Mouse (Mus musculus) Patski (cell line): ENCODE data around the gene Ptbp3. TPM values are rescaled to one million over a fixed set of nuclear protein-coding genes. Genes with fewer than 3 reads are reported as not detected.

Experiments
- ATAC-seq: fragments of 100-300 bp; one replicate; pipeline ENCODE4 v1.8.0; 2021
- CTCF ChIA-PET: fragments of 350-600 bp; sonication (Branson Sonifier 250); formaldehyde crosslinking; loops from one replicate; lab custom pipeline; 2022; ENCODE audit warnings: inconsistent platforms; lab: Charles Lee
- POLR2A ChIA-PET: fragments of 350-600 bp; sonication (Branson Sonifier 250); formaldehyde crosslinking; loops from one replicate; lab custom pipeline; 2022; ENCODE audit warnings: antibody characterized with exemption, inconsistent platforms; lab: Charles Lee
- DNase-seq: peaks from one replicate; pipeline ENCODE4 v3.0.0-alpha.2; 2011; ENCODE audit warnings: low read depth, low spot score
- H3K27me3 ChIP-seq: fragments of 371-371 bp; one replicate; pipeline ENCODE4 v1.5.1; 2021
- CTCF ChIP-seq: fragments of 100-300 bp; IDR thresholded peaks from one replicate; pipeline ENCODE4 v1.5.1; 2021
- in situ Hi-C: fragments of 300-500 bp; cut with MboI; formaldehyde crosslinking; loops from 3 replicates; pipeline ENCODE4 v1.11.1; 2018; ENCODE audit warnings: low pct_unique_long_range_greater_than_20kb, mixed read lengths
- polyA plus RNA-seq: library from polyadenylated mRNA; unstranded; gene quantifications from one replicate; pipeline ENCODE4 v1.2.3, GENCODE M21; 2021

Gene Ptbp3
- polyA plus RNA-seq, 1 experiment from 2014 or later: 41.4 TPM

DNA sequence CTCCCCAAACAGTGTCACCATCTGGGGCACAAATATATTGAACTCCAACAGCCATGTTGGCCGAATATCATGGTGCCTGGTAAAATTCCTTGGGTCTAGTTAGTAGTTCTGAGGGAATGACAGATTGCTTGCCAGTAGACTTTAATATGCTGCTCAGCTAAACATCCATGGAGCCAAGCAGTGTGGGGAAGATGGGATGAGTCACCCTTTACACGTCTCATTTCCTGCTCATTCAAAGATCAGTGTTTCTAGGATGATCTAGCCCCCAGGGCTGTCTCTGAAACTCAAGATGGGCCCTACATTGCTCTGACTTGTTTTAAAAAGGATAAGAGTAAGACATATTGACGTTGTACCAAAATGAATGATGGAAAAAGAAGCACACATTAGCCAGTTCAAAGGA, 95.1 kb downstream of the Ptbp3 start:
- CTCF ChIA-PET: no interaction called here

DNA sequence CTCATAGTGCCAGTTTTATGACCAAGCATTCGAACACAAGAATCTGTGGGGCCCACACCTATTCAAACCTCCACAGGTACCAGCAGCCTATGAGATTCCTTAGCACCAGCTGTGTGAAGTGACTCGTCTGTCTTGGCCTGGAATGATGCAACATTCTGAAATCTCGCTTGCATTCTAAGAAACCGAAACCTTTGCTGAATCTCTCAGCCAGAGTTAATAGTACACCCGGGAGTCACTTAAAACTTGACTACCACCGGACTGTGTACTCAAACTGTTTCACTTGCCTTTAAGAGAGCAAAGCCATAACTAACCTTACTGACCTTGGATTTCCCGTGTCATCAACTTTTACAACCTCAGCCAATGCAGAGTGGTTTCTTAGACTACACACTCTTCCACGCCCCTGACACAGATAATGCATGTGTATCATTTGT, 96.6 kb downstream of the Ptbp3 start:
- in situ Hi-C loops: loop anchor here (5.0 kb wide), 1 partner anchor 60 kb away; no protein-coding TSS in a partner anchor
- ChIA-PET CTCF (no interaction called here), POLR2A (interaction anchor here (1.4 kb wide), 1 partner anchor 35 kb away, joined by 3 read pairs; no protein-coding TSS in a partner anchor)
- ATAC-seq: peak; percentile 53
- no peak for TF ChIP-seq CTCF
- H3K27me3 ChIP-seq: no peaks in the 10 kb centered on the region
- no peak for DNase-seq

More for the DNA sequence above, 95.1 kb downstream of the Ptbp3 start:
- ATAC-seq (peak; percentile 31), DNase-seq (no peak)
- in situ Hi-C loops: loop anchor here (5.0 kb wide), 1 partner anchor 62 kb away; no protein-coding TSS in a partner anchor
- POLR2A ChIA-PET: no interaction called here
- H3K27me3 ChIP-seq: no peaks in the 10 kb centered on the region
- TF ChIP-seq CTCF: no peak

DNA sequence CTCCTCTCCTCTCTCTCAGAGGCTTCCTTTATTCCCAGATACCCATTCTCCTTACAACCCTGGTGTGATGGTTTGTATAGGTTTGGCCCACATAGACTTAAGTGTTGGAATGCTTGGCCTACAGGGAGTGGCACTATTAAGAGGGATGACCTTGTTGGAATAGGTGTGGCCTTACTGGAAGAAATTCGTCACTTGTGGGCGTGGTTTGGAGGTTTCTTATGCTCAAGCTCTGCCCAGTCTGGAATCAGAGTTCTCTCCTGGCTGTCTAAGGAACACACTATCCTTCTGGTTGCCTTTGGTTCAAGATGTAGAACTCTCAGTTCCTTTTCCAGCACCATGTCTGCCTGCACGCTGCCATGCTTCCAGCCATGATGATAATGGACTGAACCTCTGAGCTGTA, 98.3 kb downstream of the Ptbp3 start:
- POLR2A ChIA-PET: no interaction called here
- in situ Hi-C loops: loop anchor here (5.0 kb wide), 1 partner anchor 59 kb away; no protein-coding TSS in a partner anchor
- no peak for DNase-seq

DNA sequence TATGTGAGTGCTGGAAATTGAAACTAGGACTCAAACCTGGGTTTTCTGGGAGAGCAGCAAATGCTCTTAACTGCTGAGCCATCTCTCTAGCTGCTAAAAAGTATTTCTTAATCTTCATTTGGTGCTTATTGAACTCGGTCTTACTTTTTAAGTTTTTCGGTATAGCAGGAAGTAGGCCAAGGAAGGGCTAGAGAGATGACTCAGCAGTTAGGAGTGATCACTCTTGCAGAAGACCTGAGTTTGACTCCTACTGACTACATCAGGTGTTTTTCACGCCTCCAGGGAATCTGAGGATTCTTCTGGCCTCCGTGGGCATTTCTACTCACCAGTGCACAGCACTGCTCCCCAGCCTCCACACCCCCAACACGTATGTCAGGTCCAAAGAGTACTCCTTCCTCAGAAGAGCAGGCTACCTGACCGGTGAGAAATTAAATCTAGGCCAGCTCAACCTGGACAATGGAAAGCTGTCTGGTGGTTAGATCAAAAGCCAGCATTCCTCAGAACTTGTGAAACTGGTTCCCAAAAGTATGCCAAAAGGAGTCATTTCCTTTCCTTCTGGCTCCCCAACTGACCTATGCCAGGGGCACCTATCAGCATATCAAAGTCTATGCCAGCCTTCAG, 98.8 kb downstream of the Ptbp3 start:
- in situ Hi-C loops: loop anchor here (5.0 kb wide), 1 partner anchor 58 kb away; no protein-coding TSS in a partner anchor
- no peaks in the 10 kb centered on the region for H3K27me3 ChIP-seq
- TF ChIP-seq CTCF: no peak
- no peak for ATAC-seq
- no peak for DNase-seq
- POLR2A ChIA-PET: no interaction called here
- CTCF ChIA-PET: no interaction called here

More for the DNA sequence above, 98.3 kb downstream of the Ptbp3 start:
- ATAC-seq: no peak
- TF ChIP-seq CTCF: no peak
- CTCF ChIA-PET: no interaction called here
- no peaks in the 10 kb centered on the region for H3K27me3 ChIP-seq

DNA sequence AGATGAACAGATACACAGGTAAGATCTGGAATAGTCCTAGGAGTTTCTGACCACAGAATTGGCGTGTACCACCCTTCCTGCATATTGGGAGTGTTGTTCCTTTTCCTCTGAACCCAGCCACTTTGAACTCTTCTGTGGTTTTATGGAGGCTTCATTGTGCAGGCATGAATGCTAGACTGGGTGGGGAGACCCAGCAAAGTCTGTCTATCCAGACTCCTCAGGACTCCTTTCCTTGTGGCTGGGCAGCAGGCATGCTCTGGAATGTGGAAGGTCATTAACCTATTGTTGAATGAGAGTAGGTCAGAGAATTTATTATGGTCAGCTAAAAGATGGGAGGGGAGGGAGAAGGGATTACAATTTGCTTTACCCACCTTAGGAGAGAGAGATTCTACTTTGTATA, 101.9 kb downstream of the Ptbp3 start:
- H3K27me3 ChIP-seq: no peaks in the 10 kb centered on the region
- DNase-seq (no peak), ATAC-seq (peak; percentile 51)
- in situ Hi-C loops: no loop called here
- ChIA-PET CTCF (interaction anchor here (1.1 to 1.5 kb wide), 2 partner anchors 59 to 66 kb away, joined by 3 to 7 read pairs; no protein-coding TSS in a partner anchor), POLR2A (no interaction called here)
- TF ChIP-seq CTCF: no peak

DNA sequence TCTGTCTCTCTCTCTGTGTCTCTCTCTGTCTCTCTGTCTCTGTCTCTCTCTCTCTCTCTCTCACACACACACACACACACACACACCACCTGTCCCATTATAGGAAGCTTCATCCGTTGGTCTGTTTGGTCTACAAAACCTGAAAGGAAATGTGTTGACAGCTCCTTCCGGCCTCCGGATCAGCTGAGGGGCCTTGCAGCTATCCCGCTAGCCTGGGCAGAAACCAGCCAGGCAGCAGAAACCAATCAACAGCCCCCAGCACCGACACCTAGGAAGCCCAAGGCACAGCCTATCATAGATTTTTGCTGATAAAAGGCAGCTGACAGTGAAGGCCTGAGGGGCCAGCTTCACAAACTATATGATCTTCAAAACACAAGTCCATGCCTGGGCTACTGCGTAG, 103.6 kb downstream of the Ptbp3 start:
- no peaks in the 10 kb centered on the region for H3K27me3 ChIP-seq
- CTCF ChIA-PET: no interaction called here
- POLR2A ChIA-PET: no interaction called here
- ATAC-seq (no peak), DNase-seq (no peak)
- in situ Hi-C loops: no loop called here
- no peak for TF ChIP-seq CTCF

DNA sequence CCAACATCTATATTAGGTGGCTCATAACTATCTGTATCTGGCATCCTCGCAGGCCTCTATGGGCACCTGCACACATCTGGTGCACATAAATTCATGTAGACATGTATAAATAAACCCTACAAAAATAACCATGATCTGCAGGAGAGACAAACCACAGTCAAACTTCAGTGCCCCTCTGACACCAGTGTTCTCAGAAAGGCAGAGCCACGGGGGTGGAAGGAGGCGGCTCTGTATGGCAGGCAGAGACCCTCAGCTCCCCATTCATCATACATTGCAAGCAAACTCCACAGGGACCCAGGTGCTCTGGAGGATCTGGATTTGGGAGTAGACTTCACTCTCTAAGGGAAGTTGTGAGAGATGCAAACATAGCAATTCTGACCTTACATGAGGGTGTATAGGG, 104.2 kb downstream of the Ptbp3 start:
- DNase-seq (no peak), ATAC-seq (no peak)
- in situ Hi-C loops: no loop called here
- no peaks in the 10 kb centered on the region for H3K27me3 ChIP-seq
- CTCF ChIA-PET: no interaction called here
- no peak for TF ChIP-seq CTCF
- POLR2A ChIA-PET: no interaction called here

DNA sequence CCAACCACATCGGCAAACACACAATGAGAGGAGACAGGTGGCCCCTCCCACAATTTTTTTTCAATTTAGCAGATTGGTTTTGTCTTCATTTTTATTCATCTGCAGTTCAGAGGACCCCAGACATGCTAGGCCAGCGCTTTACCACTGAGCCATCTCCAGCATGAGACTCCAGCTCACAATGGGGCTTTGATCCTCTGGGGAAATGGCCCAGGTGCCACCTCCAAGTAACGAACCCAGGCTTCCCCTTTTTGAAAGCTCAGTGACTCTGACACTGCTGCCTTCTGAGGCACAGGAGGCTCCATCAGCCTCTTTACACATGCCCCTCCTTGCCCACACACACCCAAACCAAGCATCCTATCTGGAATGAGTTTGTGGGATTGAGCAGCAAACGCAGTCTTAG, 105.1 kb downstream of the Ptbp3 start:
- CTCF ChIA-PET: interaction anchor here (1.1 kb wide), 1 partner anchor 9 kb away, joined by 3 read pairs; no protein-coding TSS in a partner anchor
- H3K27me3 ChIP-seq: no peaks in the 10 kb centered on the region
- ATAC-seq (no peak), DNase-seq (no peak)
- in situ Hi-C loops: no loop called here
- no peak for TF ChIP-seq CTCF
- POLR2A ChIA-PET: no interaction called here

DNA sequence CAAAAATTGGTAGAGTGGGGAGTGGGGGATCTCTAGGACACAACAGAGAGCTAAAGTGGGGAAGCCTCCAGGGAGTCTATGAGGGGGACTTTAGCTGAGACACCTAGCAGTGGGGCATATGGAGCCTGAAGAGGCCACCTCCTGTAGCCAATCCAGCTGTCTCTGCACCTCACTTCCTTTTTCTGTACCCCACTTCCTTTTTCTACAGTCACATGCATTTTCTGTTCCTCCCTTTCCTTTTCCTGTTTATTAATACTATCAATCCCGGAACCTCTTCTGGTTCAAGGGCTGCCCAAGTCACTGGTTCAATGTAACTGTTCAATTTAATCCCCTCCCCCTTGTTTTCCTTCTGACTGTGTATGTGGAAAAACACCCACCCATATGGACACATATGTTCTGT, 107.9 kb downstream of the Ptbp3 start:
- POLR2A ChIA-PET: no interaction called here
- H3K27me3 ChIP-seq: no peaks in the 10 kb centered on the region
- in situ Hi-C loops: no loop called here
- no peak for ATAC-seq
- no peak for TF ChIP-seq CTCF
- CTCF ChIA-PET: no interaction called here
- DNase-seq: no peak

DNA sequence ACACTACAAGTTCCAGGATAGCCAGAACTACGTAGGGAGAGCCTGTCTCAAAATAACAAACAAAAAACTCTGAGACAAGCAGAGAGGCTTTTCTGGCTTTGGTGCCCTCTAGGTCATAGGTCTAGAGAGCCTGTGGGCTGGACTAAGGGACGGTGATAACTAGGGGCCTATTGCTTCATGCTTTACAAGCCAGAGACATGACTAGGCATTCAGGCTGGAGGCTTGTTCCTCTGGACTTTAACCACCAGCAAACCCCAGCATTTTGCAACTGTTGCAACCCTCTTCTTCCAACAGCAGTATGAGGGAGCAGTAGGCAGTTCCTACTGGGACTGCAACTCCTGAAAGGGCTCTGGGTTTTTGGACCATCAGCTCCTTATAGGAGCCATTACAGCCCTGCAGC, 109.2 kb downstream of the Ptbp3 start:
- no peak for DNase-seq
- ChIA-PET CTCF (no interaction called here), POLR2A (no interaction called here)
- in situ Hi-C loops: no loop called here
- TF ChIP-seq CTCF: no peak
- no peaks in the 10 kb centered on the region for H3K27me3 ChIP-seq
- ATAC-seq: no peak

DNA sequence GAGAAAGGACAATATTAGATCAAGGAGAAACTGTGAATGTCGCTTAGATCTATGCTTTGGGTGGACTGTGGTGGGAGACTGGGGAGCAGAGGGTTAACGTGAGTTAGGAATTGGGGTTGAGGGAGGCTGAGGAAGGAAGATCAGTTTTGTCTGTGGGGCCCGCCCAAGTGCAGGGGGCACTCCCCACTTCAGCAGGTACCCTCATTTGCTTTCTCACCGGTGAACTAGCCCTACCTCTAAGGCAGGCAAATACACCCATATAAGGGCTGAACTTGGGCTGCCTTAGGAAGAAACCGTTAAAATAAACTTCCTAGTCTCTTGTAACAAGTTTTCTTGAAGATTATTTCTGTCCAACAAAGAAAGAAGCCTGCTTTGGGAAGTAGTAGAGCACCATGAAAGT, 110.1 kb downstream of the Ptbp3 start:
- H3K27me3 ChIP-seq: no peaks in the 10 kb centered on the region
- TF ChIP-seq CTCF: no peak
- ChIA-PET POLR2A (no interaction called here), CTCF (no interaction called here)
- DNase-seq: no peak
- no peak for ATAC-seq
- in situ Hi-C loops: no loop called here
